Mouse (Mus musculus): ENCODE measurements around the gene Map3k20. TPM values are rescaled to one million over a fixed set of nuclear protein-coding genes. Genes with fewer than 3 reads are reported as not detected.

The Map3k20 gene
- total RNA-seq, 2 experiments from 2014 or later = 12.2 to 12.4 TPM

GRCm38 (mm10) chr2:72369140-72369600, 83.7 kb downstream of the Map3k20 start:
- DNase-seq (ENCODE audit: extremely low spot score in 1 of 2, low spot score in 1 of 2) = no peak

DNA sequence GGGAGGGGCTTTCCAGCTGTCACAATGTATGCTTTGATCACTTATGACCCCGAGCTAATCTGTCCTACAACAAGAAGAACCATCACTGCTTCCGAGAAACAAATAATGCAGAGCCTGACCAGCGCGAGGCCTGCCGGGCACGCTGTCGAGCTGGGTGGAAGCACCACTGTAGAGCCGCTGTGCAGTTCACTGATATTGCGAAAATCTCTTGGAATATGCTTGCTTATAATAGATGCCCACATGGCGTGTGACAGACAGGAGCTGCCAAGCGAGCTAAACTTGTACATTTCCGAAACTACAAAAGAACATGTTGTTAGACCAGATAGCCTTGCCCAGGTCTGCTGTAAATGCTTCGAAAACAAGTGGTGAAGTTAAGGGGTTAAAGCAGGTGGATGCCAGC, 86.7 kb downstream of the Map3k20 start:
- DNase-seq (ENCODE audit: extremely low spot score in 1 of 2, low spot score in 1 of 2) = no peak

DNA sequence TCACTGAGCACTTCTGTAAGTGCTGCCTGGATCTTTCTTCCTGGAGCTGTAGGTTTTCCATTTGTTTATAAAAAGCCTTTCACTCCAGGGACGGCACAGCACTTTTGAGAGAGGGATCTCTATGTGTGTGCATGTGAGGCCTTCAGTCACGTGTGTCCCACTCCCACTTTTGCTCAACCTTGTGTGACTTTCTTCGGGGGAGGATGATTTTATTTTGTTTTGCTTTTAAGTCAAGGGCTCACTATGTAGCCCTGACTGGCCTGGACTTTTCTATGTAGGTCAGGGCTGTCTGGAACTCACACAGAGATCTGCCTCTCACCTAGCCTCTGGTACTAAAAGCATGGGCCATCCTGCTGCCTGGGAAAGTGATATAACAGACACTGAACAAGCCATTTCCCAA, 88.6 kb downstream of the Map3k20 start:
- DNase-seq (ENCODE audit: extremely low spot score in 1 of 2, low spot score in 1 of 2) = no peak

- no peak for DNase-seq (ENCODE audit: extremely low spot score in 1 of 2, low spot score in 1 of 2)
These were observed 90.4 kb downstream of the Map3k20 start for GRCm38 (mm10) chr2:72375877-72376276.

DNA sequence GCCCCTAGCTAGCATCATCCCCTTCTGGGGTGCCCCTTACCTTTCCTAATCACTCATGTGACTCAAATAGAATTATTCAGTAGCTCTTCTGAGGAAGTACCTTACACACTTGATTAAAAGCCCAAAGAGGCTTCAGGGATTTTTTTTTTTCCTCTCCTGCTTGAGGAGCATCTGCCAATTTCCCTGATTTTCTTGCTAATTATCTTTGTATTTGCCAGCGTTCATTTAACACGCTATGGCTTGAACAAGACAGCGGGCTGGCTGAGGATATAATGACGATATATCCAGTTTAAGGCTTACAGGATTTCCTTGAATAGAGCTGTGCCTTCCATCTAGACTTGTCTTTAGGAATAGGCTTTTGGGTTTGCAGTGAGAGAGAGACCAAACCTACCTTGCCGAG, 91.5 kb downstream of the Map3k20 start:
- DNase-seq (ENCODE audit: extremely low spot score in 1 of 2, low spot score in 1 of 2) = no peak

DNA sequence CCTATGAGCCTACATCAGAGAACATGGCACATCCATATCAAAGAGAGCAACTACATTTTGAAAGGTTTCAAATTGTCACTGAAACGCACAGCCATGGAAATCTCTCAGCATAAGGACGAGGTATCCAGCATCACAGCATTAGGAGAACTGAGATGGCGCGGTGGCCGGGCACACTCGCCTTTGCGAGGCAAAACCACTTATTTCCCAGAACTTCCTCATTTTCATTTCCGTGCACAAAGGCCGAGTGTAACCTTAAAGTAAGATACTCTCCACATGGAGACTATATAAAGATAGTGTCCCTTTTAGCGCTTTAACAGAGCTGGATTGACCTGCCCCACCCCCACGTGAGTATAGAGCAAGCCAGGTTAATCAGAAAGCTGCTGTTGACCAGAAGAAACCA, 94.0 kb downstream of the Map3k20 start:
- DNase-seq (ENCODE audit: extremely low spot score in 1 of 2, low spot score in 1 of 2) = no peak

- DNase-seq (ENCODE audit: extremely low spot score in 1 of 2, low spot score in 1 of 2) = no peak
These were observed 97.2 kb downstream of the Map3k20 start for GRCm38 (mm10) chr2:72382662-72383061.

- no peak for DNase-seq (ENCODE audit: extremely low spot score in 1 of 2, low spot score in 1 of 2)
These were observed 97.9 kb downstream of the Map3k20 start for GRCm38 (mm10) chr2:72383321-72383720.

- DNase-seq (ENCODE audit: extremely low spot score in 1 of 2, low spot score in 1 of 2) = no peak
These were observed 104.0 kb downstream of the Map3k20 start for GRCm38 (mm10) chr2:72389411-72389810.

- DNase-seq (ENCODE audit: extremely low spot score in 1 of 2, low spot score in 1 of 2) = peak; percentile 62 to 88
These were observed 104.5 kb downstream of the Map3k20 start for GRCm38 (mm10) chr2:72389942-72390341.

DNA sequence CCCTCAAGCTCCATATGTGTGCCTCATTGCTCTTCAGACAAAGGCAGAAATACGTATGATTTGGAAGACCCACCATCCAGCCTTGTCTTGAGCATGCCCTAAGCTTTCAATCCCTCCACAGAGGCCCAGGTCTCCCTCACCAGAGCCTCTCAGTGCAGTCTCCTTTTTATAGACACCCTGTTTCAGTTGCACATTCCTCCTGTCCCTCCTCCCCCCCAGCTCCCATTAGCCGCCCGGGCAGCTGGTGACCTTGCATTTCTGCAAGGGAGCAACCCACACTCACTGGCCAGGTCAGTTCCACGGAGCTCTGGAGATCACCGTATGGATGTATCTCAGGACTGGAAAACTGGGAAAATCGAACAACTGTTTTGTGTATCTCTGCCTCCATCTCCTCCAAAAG, 105.0 kb downstream of the Map3k20 start:
- DNase-seq (ENCODE audit: extremely low spot score in 1 of 2, low spot score in 1 of 2) = no peak

DNA sequence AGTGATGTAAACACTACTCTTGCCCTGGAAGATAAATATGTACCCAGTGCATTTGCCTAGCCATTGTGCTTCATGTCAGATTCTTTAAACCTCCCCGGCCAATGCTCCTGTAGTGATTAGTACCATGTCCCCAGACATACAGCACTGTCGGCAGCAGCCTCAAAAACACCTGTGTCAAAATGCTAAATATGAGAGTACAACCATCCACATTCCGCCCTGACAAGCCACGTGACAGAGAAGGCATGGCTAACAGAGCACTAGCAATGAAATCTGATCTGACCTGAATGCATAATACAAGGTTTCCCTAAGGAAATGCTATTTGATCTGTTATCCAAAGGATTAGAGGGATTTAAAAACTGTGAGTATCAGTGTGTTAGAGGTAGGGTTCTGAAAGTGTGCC, 105.6 kb downstream of the Map3k20 start:
- no peak for DNase-seq (ENCODE audit: extremely low spot score in 1 of 2, low spot score in 1 of 2)

DNA sequence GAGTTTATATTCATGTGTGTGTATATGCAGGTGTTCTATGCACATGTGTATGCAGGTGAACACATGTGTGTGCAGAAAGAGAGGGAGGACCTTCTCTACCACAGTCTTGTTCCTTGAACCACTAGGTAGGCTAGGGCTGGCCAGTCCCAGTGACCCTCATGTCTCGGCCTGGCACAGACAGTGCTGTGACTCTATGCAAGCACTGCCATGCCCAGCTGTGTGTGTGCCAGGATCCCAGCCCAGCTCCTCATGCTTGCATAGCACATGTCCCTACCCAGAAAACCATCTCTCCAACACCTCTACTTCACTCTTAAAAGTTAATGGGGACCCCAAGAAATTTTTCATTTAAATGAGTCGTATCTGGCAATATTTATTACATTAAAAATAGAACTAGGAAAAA, 106.3 kb downstream of the Map3k20 start:
- DNase-seq (ENCODE audit: extremely low spot score in 1 of 2, low spot score in 1 of 2) = no peak

GRCm38 (mm10) chr2:72392316-72392715, 106.9 kb downstream of the Map3k20 start:
- no peak for DNase-seq (ENCODE audit: extremely low spot score in 1 of 2, low spot score in 1 of 2)

DNA sequence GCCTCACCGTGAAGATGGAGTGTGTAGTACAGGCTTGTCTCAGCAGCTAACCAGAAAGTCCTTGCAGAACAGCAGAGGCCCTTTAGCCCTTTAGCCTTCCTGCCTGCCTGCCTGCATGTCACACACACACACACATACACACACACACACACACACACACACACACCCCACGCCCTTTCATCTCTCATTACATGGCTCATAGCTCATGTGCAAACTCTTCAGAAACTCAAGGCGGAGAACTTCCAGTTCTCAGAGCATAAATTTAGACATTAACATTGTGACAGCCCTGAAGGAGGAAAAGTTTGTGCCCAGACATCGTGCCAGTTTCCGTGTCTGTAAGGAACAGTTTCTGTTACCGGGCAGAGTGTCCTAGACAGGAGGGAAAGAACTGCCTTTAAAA, 111.5 kb downstream of the Map3k20 start:
- DNase-seq (ENCODE audit: extremely low spot score in 1 of 2, low spot score in 1 of 2) = no peak

DNA sequence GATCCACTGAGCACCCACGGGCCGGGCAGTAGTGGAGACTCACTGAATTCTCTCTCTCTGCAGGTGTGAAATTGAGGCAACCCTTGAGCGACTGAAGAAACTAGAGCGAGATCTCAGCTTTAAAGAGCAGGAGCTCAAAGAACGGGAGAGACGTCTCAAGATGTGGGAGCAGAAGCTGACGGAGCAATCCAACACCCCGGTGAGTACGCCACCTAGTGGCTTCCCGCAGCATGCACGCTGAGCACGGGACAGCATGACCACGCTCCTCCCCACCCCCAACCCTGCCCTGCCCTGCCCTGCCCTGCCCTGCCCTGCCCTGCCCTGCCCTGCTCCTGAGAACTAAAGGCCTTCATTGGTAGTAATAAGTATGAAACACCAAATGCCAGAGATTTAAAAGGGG, 112.8 kb downstream of the Map3k20 start:
- DNase-seq (ENCODE audit: extremely low spot score in 1 of 2, low spot score in 1 of 2) = peak in 1 of 2 experiments; percentile 42

DNA sequence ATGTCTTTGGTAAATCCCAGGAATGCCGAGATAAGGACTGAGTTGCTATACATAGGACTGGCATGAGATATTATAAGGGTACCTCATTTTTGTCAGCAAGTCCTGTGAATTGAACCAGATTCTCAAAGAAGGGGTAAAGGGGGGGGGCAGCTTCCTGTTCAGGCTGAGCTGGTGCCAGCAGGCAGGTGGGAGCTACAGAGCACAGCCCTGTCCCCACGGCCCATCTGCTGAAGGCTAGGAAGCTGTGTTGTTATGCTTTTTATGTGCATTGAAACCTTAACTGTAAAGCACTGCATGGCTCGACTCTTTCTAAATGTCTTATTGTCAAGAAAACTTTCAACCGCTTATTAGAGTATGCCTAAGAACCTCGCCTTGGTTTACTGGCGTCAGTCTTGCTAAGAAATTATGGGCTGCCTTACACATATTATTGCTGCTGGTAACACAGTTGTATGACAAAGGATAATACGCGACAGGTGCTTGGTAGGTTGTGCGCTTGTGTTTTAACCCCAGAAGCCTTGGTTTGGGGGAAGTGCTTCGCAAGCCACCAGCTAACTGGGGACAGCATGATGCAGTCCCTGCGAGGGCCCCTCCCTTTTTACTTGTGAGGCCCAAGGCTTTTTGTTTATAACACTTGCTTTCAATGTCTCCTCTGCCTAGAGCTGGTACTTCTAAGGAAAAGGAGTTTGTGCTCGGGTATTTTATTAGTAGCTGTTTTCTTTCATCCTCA, 114.2 kb downstream of the Map3k20 start:
- DNase-seq (ENCODE audit: extremely low spot score in 1 of 2, low spot score in 1 of 2) = no peak

- no peak for DNase-seq (ENCODE audit: extremely low spot score in 1 of 2, low spot score in 1 of 2)
These were observed 115.9 kb downstream of the Map3k20 start for GRCm38 (mm10) chr2:72401290-72401689.

DNA sequence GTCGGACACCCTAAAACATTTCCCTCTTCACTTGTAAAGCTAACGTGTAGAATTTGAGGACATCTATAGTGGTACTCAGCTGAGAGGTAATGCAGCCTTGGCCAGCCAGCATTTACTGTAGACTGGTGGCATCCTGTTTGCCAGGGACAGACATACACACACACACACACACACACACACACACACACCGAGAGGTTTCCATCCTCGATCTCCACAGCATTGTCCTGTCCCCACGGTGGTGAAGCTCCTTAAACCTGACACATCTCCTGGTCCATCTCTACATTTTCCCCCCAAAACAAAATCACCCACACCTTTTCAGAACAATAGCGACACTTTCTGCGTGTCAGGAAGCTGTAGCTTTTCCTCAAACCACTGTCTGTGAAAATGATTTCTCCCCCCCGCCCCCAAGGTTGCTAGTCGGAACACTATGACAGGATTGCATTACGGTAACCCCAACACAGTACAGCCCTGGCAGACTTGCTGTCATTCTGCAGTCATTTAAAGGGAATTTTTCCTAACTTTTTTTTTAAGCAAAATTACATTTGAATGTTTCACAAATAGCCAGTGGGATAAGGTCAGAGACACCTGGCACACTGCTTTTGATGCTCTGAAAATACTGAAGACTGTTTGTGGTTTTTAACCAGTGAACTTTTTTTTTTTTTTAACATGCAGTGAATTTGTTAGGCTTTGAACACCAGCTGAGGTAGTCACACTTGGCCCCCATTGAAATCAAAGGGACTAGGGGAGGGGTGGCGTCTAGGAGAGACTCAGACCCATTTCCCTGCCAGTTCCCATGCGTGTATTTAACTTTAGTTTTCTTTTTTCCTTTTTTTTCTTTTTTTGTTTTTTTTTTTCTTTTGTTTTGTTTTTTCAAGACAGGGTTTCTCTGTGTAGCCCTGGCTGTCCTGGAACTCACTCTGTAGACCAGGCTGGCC, 120.5 kb downstream of the Map3k20 start:
- no peak for DNase-seq (ENCODE audit: extremely low spot score in 1 of 2, low spot score in 1 of 2)

DNA sequence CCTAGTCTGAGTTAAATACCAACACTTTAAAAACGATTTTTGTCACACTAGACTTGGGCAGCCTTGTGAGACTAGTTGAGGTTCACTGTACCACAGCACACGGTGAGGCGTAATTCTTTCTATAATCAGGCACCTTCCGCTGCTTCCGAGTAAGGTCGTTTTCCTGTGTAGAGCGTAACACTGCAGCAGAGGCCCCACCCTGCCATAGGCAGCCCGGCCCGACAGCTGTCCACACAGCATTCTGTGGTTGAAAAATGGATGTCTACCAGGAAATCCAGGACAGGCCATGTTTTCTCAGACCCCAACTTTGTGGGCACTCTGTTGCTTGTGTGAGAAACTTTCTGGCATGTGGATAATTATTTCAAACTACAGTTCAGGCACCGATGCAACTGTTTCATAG, 121.3 kb downstream of the Map3k20 start:
- DNase-seq (ENCODE audit: extremely low spot score in 1 of 2, low spot score in 1 of 2) = no peak

DNA sequence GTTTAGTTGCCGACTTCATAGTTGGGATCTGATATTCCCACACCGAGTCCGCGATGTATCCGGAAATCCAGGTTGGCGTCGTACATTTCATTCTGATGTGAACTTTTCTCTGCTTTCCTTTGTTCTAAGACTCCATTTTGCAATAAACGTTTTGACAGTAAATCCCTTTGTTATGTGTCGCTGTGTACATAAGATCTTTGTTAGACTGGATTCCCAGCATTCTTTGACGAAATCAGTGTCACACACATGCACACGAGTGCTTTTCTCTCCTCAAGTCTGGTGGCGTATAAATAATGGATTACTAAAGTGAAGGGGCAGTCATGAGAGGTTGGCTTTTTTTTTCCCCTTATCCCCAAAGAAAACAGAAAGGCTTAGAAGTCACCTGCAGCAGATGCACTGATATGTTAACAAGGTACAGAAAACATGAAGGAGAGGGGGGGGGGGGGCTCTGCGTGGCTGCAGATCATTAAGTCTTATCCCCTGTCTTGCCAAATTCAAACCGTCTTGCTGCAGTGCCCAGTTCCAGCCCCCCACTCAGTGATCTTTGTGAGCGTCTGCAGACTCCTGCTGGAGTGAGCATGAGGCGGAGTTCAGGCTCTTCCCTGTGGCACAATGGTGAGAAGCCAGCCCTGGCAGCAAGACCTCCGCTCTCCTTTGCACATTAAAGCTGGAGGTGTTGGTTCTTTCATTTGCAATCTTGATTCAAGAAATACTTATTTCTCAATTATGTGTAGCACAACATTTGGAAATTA, 122.1 kb downstream of the Map3k20 start:
- no peak for DNase-seq (ENCODE audit: extremely low spot score in 1 of 2, low spot score in 1 of 2)
